Mouse (Mus musculus): ENCODE results near the gene Dthd1.

Gene Dthd1

DNA sequence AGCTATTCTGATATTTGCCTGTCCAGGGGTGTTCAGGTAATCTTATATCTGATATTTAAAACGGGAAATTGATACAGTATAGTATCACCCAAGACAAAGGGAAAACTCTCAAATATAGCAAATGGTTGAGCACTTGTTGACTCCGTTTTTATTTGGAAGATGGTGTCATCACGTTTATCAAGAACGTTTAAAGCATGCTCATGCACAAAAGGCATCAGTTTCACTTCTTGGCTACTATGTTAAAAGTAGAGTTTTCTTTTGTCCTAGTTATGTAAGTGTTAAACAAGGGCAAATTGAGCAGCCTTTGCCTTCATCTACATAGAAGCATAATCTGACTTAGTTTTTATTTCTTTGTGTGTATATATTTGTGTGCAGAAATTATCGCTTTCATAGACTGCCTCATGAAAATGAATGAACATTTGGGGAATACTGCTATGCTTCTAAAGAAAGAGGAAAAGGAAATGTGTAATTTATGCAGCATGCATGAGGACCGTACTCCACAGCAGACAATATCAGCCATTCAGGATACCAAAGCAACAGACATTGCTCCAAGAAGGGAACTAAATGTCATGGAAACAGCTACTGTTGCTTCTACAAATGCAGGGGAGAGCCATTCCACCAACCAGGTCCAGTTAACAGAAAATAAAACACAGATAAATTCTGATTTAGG, at the start of gene Dthd1:
Gene Dthd1 (plus strand): TSS at position 422 of the 670 bp plus-strand sequence.
- no peak for DNase-seq (ENCODE audit: extremely low spot score)

GRCm38 (mm10) chr5:62764161-62764560, 49.5 kb upstream of the Dthd1 start:
- no peak for DNase-seq (ENCODE audit: extremely low spot score)

DNA sequence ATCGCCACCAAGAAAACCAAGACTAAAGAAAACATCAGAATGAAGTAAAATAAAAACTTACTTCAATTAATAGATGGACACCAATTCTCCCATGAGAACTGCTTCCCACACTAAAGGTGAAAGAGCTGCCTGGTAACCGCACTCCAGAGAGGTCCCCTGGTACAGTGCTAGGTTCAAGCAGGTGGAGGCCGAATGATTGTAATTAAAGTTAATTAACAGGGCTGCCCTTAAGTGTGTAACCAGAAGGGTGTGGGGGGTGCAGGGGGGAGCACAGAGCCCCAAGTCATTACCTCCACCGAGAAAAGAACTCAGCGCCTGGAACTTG, 48.2 kb upstream of the Dthd1 start:
- DNase-seq (ENCODE audit: extremely low spot score): no peak

- peak; percentile 47 for DNase-seq (ENCODE audit: extremely low spot score)
Observed at GRCm38 (mm10) chr5:62765784-62766701, 47.6 kb upstream of the Dthd1 start, which contains the start of gene Arap2. Gene Arap2, minus strand, starts transcription at chr5:62766159.

DNA sequence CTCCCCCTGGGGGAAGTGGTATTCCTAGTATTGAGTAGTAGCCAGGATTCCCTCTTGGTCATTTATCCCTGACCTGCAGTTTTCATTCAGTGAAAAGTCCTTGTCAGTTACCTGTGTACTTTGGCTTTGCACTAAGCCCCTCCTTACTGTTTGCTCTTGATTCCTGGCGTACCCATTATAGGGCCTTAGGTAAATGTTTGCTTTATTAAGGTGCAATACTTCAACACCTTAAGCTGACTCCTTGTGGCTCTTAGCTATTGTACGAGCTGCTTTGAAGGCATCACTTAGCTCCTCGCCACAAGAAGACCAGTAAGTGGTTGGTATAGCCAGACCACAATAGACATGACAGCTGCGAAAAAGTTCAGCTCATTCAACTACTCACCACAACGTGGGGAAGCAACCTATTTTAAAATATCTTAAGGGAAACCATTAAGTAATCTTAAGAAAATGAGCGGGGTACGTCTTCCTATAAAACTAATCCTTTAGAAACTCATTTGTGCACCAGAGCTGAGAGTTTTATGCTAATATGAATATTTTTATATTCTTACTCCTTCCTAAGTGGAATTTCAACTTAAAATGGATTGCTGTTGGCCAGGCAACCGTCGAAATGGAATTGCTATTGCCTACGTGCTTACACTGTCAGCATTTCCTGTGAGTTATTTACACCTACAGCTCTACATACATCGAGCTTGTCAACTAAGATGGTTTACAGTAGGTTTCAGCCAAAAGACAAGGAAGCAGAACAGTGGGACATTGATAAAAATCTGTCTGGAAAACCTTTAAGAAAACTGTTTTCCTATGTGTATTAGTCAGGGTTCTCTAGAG, 41.6 kb upstream of the Dthd1 start:
- DNase-seq (ENCODE audit: extremely low spot score): no peak

DNA sequence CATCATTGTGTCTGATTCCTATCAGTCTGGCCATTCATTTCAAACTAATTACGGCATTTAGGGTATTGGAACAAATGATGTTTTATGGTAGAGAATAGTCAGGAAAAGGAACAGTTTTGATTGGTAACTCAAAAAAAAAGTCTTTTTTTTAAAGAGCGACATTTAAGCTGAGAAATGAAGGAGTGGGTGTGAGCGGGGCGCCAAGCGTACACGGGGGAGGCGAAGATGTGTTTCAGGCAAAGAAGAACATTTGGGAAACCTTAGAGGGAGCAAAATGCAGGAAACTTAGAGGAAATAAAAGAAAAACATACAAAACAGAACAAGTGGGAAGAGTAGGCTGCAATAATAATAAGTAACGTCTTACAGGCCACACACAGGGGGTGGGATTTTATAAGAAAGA, 35.8 kb upstream of the Dthd1 start:
- DNase-seq (ENCODE audit: extremely low spot score): no peak

GRCm38 (mm10) chr5:62778682-62779081, 34.9 kb upstream of the Dthd1 start:
- no peak for DNase-seq (ENCODE audit: extremely low spot score)

- no peak for DNase-seq (ENCODE audit: extremely low spot score)
Observed at GRCm38 (mm10) chr5:62786809-62787208, 26.8 kb upstream of the Dthd1 start.

- DNase-seq (ENCODE audit: extremely low spot score): no peak
Observed at GRCm38 (mm10) chr5:62790921-62791564, 22.6 kb upstream of the Dthd1 start.

GRCm38 (mm10) chr5:62792776-62793175, 20.8 kb upstream of the Dthd1 start:
- no peak for DNase-seq (ENCODE audit: extremely low spot score)

DNA sequence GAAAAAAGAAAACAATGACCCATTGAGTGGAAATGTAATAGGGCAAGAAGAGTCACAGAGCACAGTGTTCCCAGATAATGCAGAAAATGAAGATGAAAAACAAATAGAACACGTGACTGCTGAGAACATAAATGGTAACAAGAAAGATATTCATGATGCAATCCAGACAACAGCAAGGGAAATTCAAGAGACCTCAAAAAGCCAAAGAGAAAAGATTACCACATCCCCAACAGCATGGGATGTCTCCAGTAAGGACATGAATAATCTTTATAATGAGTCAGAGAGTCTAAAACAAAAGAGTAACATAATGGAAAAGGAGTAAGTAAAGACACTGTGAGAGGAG, 420 bp downstream of the Dthd1 start:
- no peak for DNase-seq (ENCODE audit: extremely low spot score)

GRCm38 (mm10) chr5:62815741-62816140, 2.1 kb downstream of the Dthd1 start:
- DNase-seq (ENCODE audit: extremely low spot score): no peak

DNA sequence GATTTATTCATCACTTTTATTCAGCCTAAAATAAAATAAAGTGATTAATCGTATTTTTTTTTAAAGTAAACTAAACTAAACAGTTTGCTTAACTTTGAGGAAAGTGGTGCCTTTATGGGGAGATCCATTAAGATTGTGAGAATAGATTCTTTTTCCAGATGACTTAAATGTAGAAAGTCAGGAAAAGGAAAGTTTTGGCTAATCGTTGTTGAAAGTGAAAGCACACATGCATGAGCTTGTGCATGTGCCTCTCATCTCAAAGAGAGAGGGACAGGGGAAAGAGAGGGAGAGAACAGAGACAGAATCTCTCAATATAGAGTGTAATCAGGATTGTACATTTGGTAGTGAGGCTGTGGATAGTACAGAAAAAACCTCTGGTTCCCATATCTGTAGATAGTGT, 5.9 kb downstream of the Dthd1 start:
- DNase-seq (ENCODE audit: extremely low spot score): no peak

DNA sequence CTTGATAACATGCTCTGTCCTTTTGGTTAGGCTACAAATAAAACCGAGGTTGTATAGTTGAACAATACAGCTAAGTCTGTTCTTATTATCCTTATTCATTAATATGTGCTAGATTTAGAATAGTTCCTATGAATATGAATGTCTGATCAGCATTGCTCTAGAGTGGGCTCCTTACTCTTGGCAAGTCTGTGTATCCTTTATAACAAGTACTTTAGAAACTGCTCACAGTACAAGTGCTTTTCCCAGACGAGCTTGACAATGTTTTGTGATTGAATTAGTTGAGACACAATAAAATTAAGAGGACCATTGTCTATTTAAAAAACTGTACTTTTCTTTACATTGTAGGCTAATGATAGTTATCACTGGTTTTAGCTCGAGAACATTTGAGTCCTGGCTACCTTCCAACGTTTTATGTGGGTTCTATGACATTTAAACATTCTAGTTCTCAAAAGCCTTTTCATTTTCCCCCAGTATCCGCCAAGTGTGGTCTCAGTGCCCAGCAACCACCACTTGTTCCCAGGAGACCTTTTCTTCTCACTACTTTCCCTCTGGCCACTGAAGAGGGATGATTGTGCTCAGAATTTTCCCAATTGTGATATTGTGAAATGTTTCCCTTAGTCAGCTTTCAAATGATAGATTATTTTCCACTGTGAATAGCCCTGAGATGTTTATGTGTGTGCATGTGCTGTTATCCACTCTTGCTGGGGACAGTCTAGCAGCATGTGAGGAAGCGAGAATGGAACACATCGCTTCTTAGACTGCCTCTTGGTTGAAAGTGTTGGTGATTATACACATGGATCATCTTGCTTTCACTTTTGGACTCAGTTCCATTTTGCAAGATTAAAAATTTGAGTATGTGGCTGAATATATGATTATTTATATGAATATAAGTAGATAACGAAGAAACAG, 7.0 kb downstream of the Dthd1 start:
- no peak for DNase-seq (ENCODE audit: extremely low spot score)

GRCm38 (mm10) chr5:62842955-62843730, 29.5 kb downstream of the Dthd1 start:
- no peak for DNase-seq (ENCODE audit: extremely low spot score)

- no peak for DNase-seq (ENCODE audit: extremely low spot score)
Observed at GRCm38 (mm10) chr5:62846571-62847131, 33.0 kb downstream of the Dthd1 start.

DNA sequence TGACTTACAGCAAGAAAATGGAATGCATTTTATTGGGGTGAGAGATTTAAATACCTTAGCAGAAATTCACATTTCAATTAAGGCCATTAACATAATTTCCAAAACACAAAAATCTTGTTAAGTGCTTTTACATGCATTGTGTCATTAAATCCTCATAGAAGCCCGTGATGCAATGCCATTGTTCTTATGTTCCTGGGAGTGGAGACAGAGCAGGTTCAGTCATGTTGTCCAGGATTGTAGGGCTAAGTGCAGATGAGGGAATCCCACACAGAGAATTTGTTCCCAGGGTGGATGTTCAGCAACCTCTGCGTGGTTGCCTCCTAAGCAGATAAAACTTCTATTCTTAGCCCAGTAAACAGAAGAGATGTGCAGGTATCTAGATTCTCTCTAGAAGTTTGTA, 37.7 kb downstream of the Dthd1 start:
- DNase-seq (ENCODE audit: extremely low spot score): no peak

GRCm38 (mm10) chr5:62854361-62854844, 40.8 kb downstream of the Dthd1 start:
- no peak for DNase-seq (ENCODE audit: extremely low spot score)

DNA sequence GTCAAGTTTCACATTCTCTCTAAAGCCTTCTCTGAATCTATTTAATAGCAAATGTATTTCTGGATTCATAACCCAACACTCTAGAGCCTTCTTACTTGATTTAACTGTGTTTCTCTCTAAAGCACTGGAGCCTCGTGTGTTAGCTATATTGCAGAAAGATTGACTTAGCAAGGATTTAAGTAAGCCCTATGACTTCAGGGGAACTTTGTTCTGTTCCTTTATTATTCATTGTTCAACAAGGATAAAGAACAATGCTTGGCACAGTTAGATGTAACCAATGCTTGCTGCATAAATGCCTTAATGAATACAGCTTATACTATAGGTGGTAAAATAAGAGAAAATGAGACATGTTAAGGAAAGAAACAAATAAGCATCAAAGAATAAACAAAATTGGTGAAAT, 43.9 kb downstream of the Dthd1 start:
- DNase-seq (ENCODE audit: extremely low spot score): no peak

- DNase-seq (ENCODE audit: extremely low spot score): no peak
Observed at GRCm38 (mm10) chr5:62858282-62858681, 44.7 kb downstream of the Dthd1 start.

All from embryo, embryonic 9.5 days (tissue).